Mouse (Mus musculus) olfactory bulb, adult 2 months (tissue): ENCODE measurements around the gene Sox6. TPM values are rescaled to one million over a fixed set of nuclear protein-coding genes. Genes with fewer than 3 reads are reported as not detected.

Experiments used
- H3K27ac ChIP-seq: fragments of 200-500 bp; 2 replicates; pipeline ENCODE4 v1.5.1; 2012; ENCODE audit warnings: low read depth, low read length; ENCODE audit not compliant: insufficient read depth
- H3K4me1 ChIP-seq: fragments of 200-500 bp; 2 replicates; pipeline ENCODE4 v1.6.1; 2012; ENCODE audit warnings: low read length; ENCODE audit not compliant: control insufficient read depth, insufficient read depth
- H3K4me3 ChIP-seq: fragments of 200-500 bp; 2 replicates; pipeline ENCODE4 v1.5.1; 2012; ENCODE audit warnings: mild to moderate bottlenecking, low read depth, low read length, moderate library complexity; ENCODE audit not compliant: insufficient read depth
- CTCF ChIP-seq: fragments of 200-500 bp; IDR thresholded peaks from 2 replicates; pipeline ENCODE4 v1.5.1; 2012; ENCODE audit warnings: low read depth, mild to moderate bottlenecking, low read length, moderate library complexity; ENCODE audit not compliant: insufficient read depth
- POLR2A ChIP-seq: fragments of 200-500 bp; IDR thresholded peaks from 2 replicates; pipeline ENCODE4 v1.6.1; 2012; ENCODE audit warnings: mild to moderate bottlenecking, low read depth, low read length, moderate library complexity; ENCODE audit not compliant: insufficient read depth
- WGBS: fragments of 180-500 bp; shearing (Covaris S2); methylation state at CpG from one replicate; pipeline ENCODE4 v1.1.7; 2018; 5-methylcytosine and 5-hydroxymethylcytosine counted together
- polyA plus RNA-seq: library from polyadenylated mRNA; stranded (reverse); fragments of >200 nt; gene quantifications from 2 replicates; pipeline ENCODE4 v1.2.4, GENCODE M21; 2012; ENCODE audit warnings: low replicate concordance; ENCODE audit not compliant: missing spikeins, insufficient read depth, insufficient read length

Gene Sox6
- polyA plus RNA-seq, 1 experiment = not detected

GRCm38 (mm10) chr7:115951689-115952088, 86.9 kb downstream of the Sox6 start:
- Histone ChIP-seq H3K4me1 (no peaks in the 10 kb centered on the region), H3K4me3 (no peak overlapping the region), H3K27ac (no peak overlapping the region)
- TF ChIP-seq POLR2A = no peak
- no peak for TF ChIP-seq CTCF
- WGBS = 96% methylated on average over 4 of the region's 4 CpGs

GRCm38 (mm10) chr7:115947916-115948315, 90.7 kb downstream of the Sox6 start:
- no peaks in the 10 kb centered on the region for H3K4me1 ChIP-seq
- H3K4me3 ChIP-seq = no peak overlapping the region
- 64% methylated on average over 2 of the region's 2 CpGs for WGBS
- no peak for TF ChIP-seq POLR2A
- TF ChIP-seq CTCF = no peak
- no peak overlapping the region for H3K27ac ChIP-seq

GRCm38 (mm10) chr7:115946559-115946958, 92.0 kb downstream of the Sox6 start:
- no peak for TF ChIP-seq POLR2A
- TF ChIP-seq CTCF = no peak
- WGBS = 97% methylated on average over 12 of the region's 12 CpGs
- Histone ChIP-seq H3K4me3 (no peak overlapping the region), H3K27ac (no peak overlapping the region), H3K4me1 (no peaks in the 10 kb centered on the region)

GRCm38 (mm10) chr7:115945516-115945915, 93.1 kb downstream of the Sox6 start:
- TF ChIP-seq POLR2A (no peak), CTCF (no peak)
- 96% methylated on average over 4 of the region's 4 CpGs for WGBS
- H3K4me3 ChIP-seq = no peak overlapping the region
- no peak overlapping the region for H3K27ac ChIP-seq
- H3K4me1 ChIP-seq = no peaks in the 10 kb centered on the region

GRCm38 (mm10) chr7:115944250-115944649, 94.3 kb downstream of the Sox6 start:
- Histone ChIP-seq H3K4me3 (no peak overlapping the region), H3K4me1 (no peaks in the 10 kb centered on the region), H3K27ac (no peak overlapping the region)
- WGBS = 34% methylated on average over 5 of the region's 5 CpGs
- TF ChIP-seq POLR2A (no peak), CTCF (no peak)

- no peak overlapping the region for H3K4me3 ChIP-seq
- TF ChIP-seq CTCF (no peak), POLR2A (no peak)
These were observed 96.8 kb downstream of the Sox6 start for GRCm38 (mm10) chr7:115941766-115942165.

GRCm38 (mm10) chr7:115939292-115939691, 99.3 kb downstream of the Sox6 start:
- Histone ChIP-seq H3K27ac (no peak overlapping the region), H3K4me1 (no peaks in the 10 kb centered on the region), H3K4me3 (no peak overlapping the region)
- TF ChIP-seq POLR2A (no peak), CTCF (no peak)
- 88% methylated on average over 5 of the region's 5 CpGs for WGBS

More at GRCm38 (mm10) chr7:115941766-115942165, 96.8 kb downstream of the Sox6 start:
- WGBS = 91% methylated on average over 6 of the region's 6 CpGs
- H3K4me1 ChIP-seq = no peaks in the 10 kb centered on the region
- no peak overlapping the region for H3K27ac ChIP-seq

- Histone ChIP-seq H3K4me3 (no peak overlapping the region), H3K27ac (no peak overlapping the region), H3K4me1 (no peaks in the 10 kb centered on the region)
- TF ChIP-seq CTCF (no peak), POLR2A (no peak)
- WGBS = 73% methylated on average over 1 of the region's 1 CpGs
These were observed 101.7 kb downstream of the Sox6 start for GRCm38 (mm10) chr7:115936908-115937307.

GRCm38 (mm10) chr7:115915338-115915737, 123.3 kb downstream of the Sox6 start:
- no peaks in the 10 kb centered on the region for H3K4me1 ChIP-seq
- no peak overlapping the region for H3K4me3 ChIP-seq
- no peak overlapping the region for H3K27ac ChIP-seq
- TF ChIP-seq CTCF = no peak
- no peak for TF ChIP-seq POLR2A
- 95% methylated on average over 1 of the region's 1 CpGs for whole genome bisulfite sequencing

- Histone ChIP-seq H3K27ac (no peak overlapping the region), H3K4me3 (no peak overlapping the region), H3K4me1 (no peaks in the 10 kb centered on the region)
- 94% methylated on average over 1 of the region's 1 CpGs for WGBS
- TF ChIP-seq CTCF (no peak), POLR2A (no peak)
These were observed 128.3 kb downstream of the Sox6 start for GRCm38 (mm10) chr7:115910313-115910712.
